Mouse (Mus musculus): ENCODE data around the gene Bicral. TPM values are rescaled to one million over a fixed set of nuclear protein-coding genes. Genes with fewer than 3 reads are reported as not detected.

The Bicral gene
- polyA plus RNA-seq, 1 experiment = 35.9 TPM

GRCm38 (mm10) chr17:46837897-46838296 is 20.4 kb downstream of the Bicral start:
- Histone ChIP-seq H3K27me3 (ENCODE audit: control insufficient read depth, insufficient read depth, low read length) (no peaks in the 10 kb centered on the region), H3K27ac (ENCODE audit: insufficient read depth, low read length) (no peak overlapping the region), H3K4me1 (ENCODE audit: control insufficient read depth, insufficient read depth, low read length) (peaks cover 5% of the 10 kb centered on the region; the same call in 1 of the 2 replicates), H3K4me3 (replicated peaks; ENCODE audit: insufficient read depth, low read depth, low read length) (no peak overlapping the region)
- 83% methylated on average over 2 of the region's 2 CpGs for WGBS
- TF ChIP-seq CTCF (IDR thresholded peaks at IDR 0.05; ENCODE audit: borderline replicate concordance, insufficient read depth, low read depth, low read length) = no peak
- no peak for TF ChIP-seq POLR2A (IDR thresholded peaks at IDR 0.05; ENCODE audit: borderline replicate concordance, insufficient read depth, low read length)
- DNase-seq = no peak

GRCm38 (mm10) chr17:46835093-46835715 is 23.1 kb downstream of the Bicral start:
- Histone ChIP-seq H3K27me3 (ENCODE audit: control insufficient read depth, insufficient read depth, low read length) (no peaks in the 10 kb centered on the region), H3K4me1 (ENCODE audit: control insufficient read depth, insufficient read depth, low read length) (peaks cover 22% of the 10 kb centered on the region), H3K27ac (ENCODE audit: insufficient read depth, low read length) (no peak overlapping the region), H3K4me3 (replicated peaks; ENCODE audit: insufficient read depth, low read depth, low read length) (no peak overlapping the region)
- WGBS = 82% methylated on average over 6 of the region's 6 CpGs
- no peak for TF ChIP-seq POLR2A (IDR thresholded peaks at IDR 0.05; ENCODE audit: borderline replicate concordance, insufficient read depth, low read length)
- TF ChIP-seq CTCF (IDR thresholded peaks at IDR 0.05; ENCODE audit: borderline replicate concordance, insufficient read depth, low read depth, low read length) = no peak
- no peak for DNase-seq

- no peak for DNase-seq
- WGBS = 84% methylated on average over 4 of the region's 4 CpGs
- H3K27me3 ChIP-seq (ENCODE audit: control insufficient read depth, insufficient read depth, low read length) = no peaks in the 10 kb centered on the region
- TF ChIP-seq POLR2A (IDR thresholded peaks at IDR 0.05; ENCODE audit: borderline replicate concordance, insufficient read depth, low read length) (no peak), CTCF (IDR thresholded peaks at IDR 0.05; ENCODE audit: borderline replicate concordance, insufficient read depth, low read depth, low read length) (no peak)
- no peak overlapping the region for H3K27ac ChIP-seq (ENCODE audit: insufficient read depth, low read length)
- no peak overlapping the region for H3K4me3 ChIP-seq (replicated peaks; ENCODE audit: insufficient read depth, low read depth, low read length)
- peaks cover 22% of the 10 kb centered on the region for H3K4me1 ChIP-seq (ENCODE audit: control insufficient read depth, insufficient read depth, low read length)
Measured at GRCm38 (mm10) chr17:46832981-46833305, 25.3 kb downstream of the Bicral start.

- TF ChIP-seq POLR2A (IDR thresholded peaks at IDR 0.05; ENCODE audit: borderline replicate concordance, insufficient read depth, low read length) = no peak
- no peak for TF ChIP-seq CTCF (IDR thresholded peaks at IDR 0.05; ENCODE audit: borderline replicate concordance, insufficient read depth, low read depth, low read length)
- H3K27me3 ChIP-seq (ENCODE audit: control insufficient read depth, insufficient read depth, low read length) = no peaks in the 10 kb centered on the region
- WGBS = 18% methylated on average over 11 of the region's 11 CpGs
- no peak overlapping the region for H3K4me3 ChIP-seq (replicated peaks; ENCODE audit: insufficient read depth, low read depth, low read length)
- DNase-seq = no peak
- H3K27ac ChIP-seq (ENCODE audit: insufficient read depth, low read length) = 0 out of 2 replicates have a peak overlapping the region, but pooled peaks have one; percentile 3
- H3K4me1 ChIP-seq (ENCODE audit: control insufficient read depth, insufficient read depth, low read length) = peaks cover 22% of the 10 kb centered on the region
Measured at GRCm38 (mm10) chr17:46832101-46832980, 25.9 kb downstream of the Bicral start.

- H3K4me3 ChIP-seq (replicated peaks; ENCODE audit: insufficient read depth, low read depth, low read length) = no peak overlapping the region
- no peak for TF ChIP-seq CTCF (IDR thresholded peaks at IDR 0.05; ENCODE audit: borderline replicate concordance, insufficient read depth, low read depth, low read length)
- no peak for TF ChIP-seq POLR2A (IDR thresholded peaks at IDR 0.05; ENCODE audit: borderline replicate concordance, insufficient read depth, low read length)
Measured at GRCm38 (mm10) chr17:46829856-46830535, 28.3 kb downstream of the Bicral start.

GRCm38 (mm10) chr17:46828935-46829334 is 29.3 kb downstream of the Bicral start:
- Histone ChIP-seq H3K27ac (ENCODE audit: insufficient read depth, low read length) (no peak overlapping the region), H3K4me1 (ENCODE audit: control insufficient read depth, insufficient read depth, low read length) (peaks cover 22% of the 10 kb centered on the region), H3K27me3 (ENCODE audit: control insufficient read depth, insufficient read depth, low read length) (no peaks in the 10 kb centered on the region), H3K4me3 (replicated peaks; ENCODE audit: insufficient read depth, low read depth, low read length) (no peak overlapping the region)
- DNase-seq = no peak
- no peak for TF ChIP-seq CTCF (IDR thresholded peaks at IDR 0.05; ENCODE audit: borderline replicate concordance, insufficient read depth, low read depth, low read length)
- TF ChIP-seq POLR2A (IDR thresholded peaks at IDR 0.05; ENCODE audit: borderline replicate concordance, insufficient read depth, low read length) = no peak
- WGBS = 83% methylated on average over 3 of the region's 3 CpGs

More at GRCm38 (mm10) chr17:46829856-46830535, 28.3 kb downstream of the Bicral start:
- Histone ChIP-seq H3K27me3 (ENCODE audit: control insufficient read depth, insufficient read depth, low read length) (no peaks in the 10 kb centered on the region), H3K4me1 (ENCODE audit: control insufficient read depth, insufficient read depth, low read length) (peaks cover 22% of the 10 kb centered on the region), H3K27ac (ENCODE audit: insufficient read depth, low read length) (no peak overlapping the region)
- DNase-seq = no peak
- 76% methylated on average over 11 of the region's 11 CpGs for WGBS

- Histone ChIP-seq H3K27me3 (ENCODE audit: control insufficient read depth, insufficient read depth, low read length) (no peaks in the 10 kb centered on the region), H3K4me1 (ENCODE audit: control insufficient read depth, insufficient read depth, low read length) (peaks cover 7% of the 10 kb centered on the region; the same call in 1 of the 2 replicates), H3K4me3 (replicated peaks; ENCODE audit: insufficient read depth, low read depth, low read length) (no peak overlapping the region), H3K27ac (ENCODE audit: insufficient read depth, low read length) (no peak overlapping the region)
- WGBS = 86% methylated on average over 8 of the region's 8 CpGs
- TF ChIP-seq CTCF (IDR thresholded peaks at IDR 0.05; ENCODE audit: borderline replicate concordance, insufficient read depth, low read depth, low read length) = no peak
- TF ChIP-seq POLR2A (IDR thresholded peaks at IDR 0.05; ENCODE audit: borderline replicate concordance, insufficient read depth, low read length) = no peak
- no peak for DNase-seq
Measured at GRCm38 (mm10) chr17:46823091-46823490, 35.2 kb downstream of the Bicral start.

Data from cerebellum, adult 2 months (tissue).